Mouse (Mus musculus) embryo, embryonic 9.5 days (tissue): Measurements from ENCODE around the gene Sgk1.
A peak's percentile ranks its signal among the peaks of the same experiment; 100 is the strongest.

ENCODE experiments used
- DNase-seq: peaks from one replicate; pipeline ENCODE4 v3.0.0-alpha.2; 2017; ENCODE audit errors: extremely low spot score

Sgk1 gene

GRCm38 (mm10) chr10:21882184-21883081, at the start of gene Sgk1:
Gene Sgk1 (plus strand): TSS chr10:21882184.
- DNase-seq: peak; percentile 43

- no peak for DNase-seq
These were observed 49.7 kb upstream of the Sgk1 start for GRCm38 (mm10) chr10:21832282-21832681.

DNA sequence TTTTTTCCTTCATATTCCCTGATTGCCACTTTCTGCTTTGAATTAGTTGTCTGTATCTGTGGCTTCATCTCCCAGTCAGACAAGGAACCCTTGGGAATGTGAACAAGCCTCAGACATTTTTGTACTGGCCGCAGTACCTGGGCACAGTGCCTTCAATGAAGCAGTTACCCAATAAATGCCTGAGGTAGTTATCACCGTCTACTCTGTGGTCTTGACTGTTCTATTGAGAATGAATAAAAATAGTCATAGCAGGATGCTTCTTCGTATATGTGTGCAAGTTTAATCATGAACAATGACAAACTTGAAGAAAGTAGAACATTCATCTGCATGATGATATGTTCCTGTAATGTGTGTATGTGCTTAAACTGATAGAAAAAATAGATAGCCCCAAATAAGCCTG, 48.2 kb upstream of the Sgk1 start:
- DNase-seq: no peak

DNA sequence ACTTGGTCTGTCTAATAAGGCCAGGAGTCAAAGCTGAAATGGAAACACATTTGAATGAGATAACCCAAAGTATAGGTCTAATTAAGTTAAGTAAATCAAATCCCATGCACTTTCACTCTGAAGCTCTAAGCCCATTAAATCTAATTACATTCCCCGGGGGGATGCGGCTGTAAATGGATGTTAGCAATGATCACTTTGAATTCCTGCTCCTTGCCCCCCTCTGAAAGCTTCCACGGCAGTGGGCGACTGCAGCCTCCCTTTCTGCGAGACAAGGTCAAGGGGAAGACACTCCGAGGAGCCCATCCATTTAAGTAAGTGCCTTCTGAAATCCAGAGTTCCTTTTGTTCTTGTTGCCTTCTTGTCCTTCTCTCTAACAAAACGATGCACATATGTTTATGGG, 46.9 kb upstream of the Sgk1 start:
- no peak for DNase-seq

- DNase-seq: no peak
These were observed 42.5 kb upstream of the Sgk1 start for GRCm38 (mm10) chr10:21839248-21840155.

GRCm38 (mm10) chr10:21843326-21843725, 38.7 kb upstream of the Sgk1 start:
- no peak for DNase-seq

DNA sequence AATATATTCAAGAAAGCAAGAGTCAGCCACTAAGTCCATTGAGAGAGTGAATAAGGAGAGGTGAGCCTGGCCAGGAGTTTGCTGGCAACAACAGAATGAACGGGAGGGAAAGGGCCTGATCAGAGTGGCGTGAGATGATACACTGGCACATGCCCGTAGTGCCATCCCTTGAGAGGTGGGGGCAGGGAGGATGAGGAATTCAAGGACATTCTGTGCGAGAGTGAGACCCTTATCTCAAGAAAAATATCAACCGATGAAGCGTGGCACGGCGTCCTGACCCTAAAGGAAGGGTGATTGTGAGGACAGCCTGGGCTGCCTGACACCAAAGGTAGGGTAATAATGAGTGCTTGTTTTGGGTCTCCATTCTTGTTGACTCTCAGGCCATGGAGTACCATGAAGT, 38.1 kb upstream of the Sgk1 start:
- DNase-seq: no peak

GRCm38 (mm10) chr10:21844391-21844790, 37.6 kb upstream of the Sgk1 start:
- DNase-seq: no peak

DNA sequence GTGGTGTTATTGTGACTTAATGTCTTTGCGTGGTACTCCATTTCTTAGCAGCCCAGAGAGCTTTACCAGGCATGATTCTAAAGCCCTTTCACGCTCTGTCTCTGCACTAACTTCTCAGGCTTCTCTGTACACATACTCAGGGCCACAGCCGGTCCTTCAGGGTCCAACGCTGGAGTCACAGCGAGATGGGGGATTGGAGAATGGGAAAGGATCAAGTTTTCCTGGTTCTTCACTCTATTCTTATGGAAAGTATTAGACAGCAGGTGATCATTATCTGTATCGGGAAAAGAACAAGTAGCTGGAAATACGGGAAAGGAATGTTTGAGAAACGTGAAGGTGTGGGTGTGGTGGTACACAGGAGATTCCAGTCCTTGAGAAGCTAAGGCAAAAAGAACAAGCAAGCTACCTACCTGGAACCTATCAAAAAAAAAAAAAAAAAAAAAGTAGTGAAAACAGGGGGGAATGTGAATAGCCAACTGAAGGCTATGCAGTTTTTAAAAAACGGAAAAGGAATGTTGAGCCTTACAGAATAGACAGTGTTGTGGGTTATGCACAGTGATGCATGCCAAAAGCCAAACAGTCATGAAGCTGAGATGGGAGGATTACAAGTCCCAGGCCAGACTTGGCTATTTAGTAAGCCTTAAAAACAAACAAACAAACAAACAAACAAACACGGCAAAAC, 36.2 kb upstream of the Sgk1 start:
- no peak for DNase-seq

GRCm38 (mm10) chr10:21846366-21846765, 35.6 kb upstream of the Sgk1 start:
- DNase-seq: no peak

DNA sequence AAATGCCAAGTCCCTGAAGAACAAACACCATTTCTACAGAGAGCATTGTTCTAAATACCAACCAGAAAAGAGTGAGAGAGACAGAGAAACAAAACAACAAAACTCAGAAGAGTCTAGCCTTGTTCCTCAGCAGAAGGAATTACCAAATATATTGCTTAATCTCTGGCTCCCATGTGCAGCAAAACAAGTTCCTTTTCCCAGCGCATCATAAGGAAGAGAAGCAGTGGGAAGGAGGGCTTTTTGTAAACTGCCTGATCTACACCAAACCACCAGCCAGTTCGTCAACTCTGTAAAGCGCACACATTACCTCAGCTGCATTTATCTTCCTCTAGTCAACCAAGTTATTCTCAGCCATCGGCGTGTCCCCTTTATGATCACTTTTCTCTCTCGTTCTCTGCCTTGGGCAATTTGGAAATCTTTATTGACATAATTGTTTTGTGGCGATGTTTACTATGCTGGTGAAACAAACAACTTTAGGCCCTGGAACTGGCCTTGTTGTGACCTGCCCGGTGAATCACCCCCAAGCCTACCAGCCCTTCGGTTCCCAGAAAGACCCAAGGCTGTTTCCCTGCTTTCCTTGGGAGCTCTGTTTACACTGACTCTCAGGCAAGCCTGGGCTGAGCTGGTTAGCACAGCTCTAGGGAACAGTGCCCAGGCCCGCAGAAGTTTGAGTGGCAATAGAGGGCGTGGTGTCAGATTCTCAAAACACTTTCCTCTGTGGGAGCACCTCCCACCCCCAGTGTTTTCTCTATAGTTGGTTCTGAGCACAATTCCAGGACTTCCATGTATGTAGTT, 34.8 kb upstream of the Sgk1 start:
- no peak for DNase-seq

- no peak for DNase-seq
These were observed 33.9 kb upstream of the Sgk1 start for GRCm38 (mm10) chr10:21847931-21848670.

- no peak for DNase-seq
These were observed 32.7 kb upstream of the Sgk1 start for GRCm38 (mm10) chr10:21849251-21849650.

GRCm38 (mm10) chr10:21850330-21850729, 31.7 kb upstream of the Sgk1 start:
- no peak for DNase-seq

DNA sequence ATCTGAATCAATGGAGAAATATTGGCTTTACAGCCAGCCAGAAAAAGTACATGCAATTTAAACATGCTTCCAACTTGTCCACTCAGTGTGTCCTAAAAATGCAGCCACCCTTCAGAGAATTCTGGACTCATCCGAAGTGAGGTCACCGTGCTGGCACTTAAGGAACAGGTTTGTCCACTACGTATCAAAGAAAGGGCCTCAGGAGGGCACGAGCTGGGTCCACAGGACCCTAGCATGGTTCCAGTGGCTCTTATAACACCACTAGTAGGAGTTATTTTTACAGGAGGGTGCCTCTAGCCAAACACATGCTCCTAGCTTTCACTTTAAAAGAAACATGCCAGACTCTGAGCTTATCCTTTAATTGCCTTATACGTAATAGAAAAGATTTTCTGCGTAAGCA, 28.9 kb upstream of the Sgk1 start:
- no peak for DNase-seq

DNA sequence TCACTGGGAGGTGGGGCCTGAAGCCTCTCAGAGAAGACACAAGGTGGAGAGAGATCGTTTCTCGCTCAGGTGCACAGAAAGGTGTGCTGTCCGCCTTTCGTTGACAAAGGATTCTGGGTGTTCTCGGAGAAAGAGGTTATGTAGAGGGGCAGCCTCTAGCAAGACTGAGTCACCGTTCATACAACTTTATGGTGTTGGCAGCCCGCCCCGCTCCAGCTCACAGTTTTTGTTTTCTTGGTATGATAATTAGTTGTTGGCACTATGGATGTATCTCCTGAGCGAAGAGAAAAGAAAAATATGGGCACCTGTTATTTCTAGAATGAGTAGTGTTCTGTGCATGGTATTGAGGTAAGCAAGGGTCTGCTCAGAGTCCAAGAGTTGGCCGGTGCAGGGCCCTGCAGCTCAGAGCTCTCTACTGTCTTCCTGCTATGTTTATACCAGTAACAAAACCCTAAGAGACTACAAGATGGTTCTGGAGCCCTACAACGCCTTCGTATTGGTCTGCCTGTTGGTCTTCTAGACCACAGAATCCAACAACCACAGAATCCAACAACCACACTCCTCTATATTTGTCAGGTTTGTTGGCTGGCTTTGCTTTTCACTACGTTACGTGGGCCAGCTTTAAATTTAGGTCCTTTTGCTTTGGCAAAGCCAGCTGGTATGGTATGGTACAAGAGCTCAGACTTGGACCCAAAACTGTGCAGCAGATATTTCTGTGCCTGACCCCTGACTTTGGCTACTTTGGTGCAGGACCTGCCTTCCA, 28.2 kb upstream of the Sgk1 start:
- no peak for DNase-seq

DNA sequence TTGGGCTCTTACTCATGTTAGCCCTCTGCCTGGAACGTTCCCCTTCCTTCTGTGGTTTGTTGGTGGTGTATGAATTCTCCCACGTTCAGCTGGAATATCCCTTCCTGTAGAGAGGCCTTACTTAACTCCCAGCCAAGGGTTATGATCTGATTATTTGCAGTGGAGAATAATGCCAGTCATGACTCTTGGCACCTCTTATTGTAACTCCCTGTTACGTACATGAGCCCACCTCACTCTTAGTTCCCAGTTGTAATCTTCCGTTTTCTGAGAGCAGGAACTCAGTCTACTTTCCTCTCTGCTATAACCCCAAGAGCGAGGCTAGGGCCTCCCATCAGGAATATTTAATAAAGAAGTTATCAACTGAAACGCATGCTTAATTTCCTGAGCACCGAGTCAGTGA, 26.6 kb upstream of the Sgk1 start:
- no peak for DNase-seq

- DNase-seq: no peak
These were observed 24.3 kb upstream of the Sgk1 start for GRCm38 (mm10) chr10:21857676-21858075.

DNA sequence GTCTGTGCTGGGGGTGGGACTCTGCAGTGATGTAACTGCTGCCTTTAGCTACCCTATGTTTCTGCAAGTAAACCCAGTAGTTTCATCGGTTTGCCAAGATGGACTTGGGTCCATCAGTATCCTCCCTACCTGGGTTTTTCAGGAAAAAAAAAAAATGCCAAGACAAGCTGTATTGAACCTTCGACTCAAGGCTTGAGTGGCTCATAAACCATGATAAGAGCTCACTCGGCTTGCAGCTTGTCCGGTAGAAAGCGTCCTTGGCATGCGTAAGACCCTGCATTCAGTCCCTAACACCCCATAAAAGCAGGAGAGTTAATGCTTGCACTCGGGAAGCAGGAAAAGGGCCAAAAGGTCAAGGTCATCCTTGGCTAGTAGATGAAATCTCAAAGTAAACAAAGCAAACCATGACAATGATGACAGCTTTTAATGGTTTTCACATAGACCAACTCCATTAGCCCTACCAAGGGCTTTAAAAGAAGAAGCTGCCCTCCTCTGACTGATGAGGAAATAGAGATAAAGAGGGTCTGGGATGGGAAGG, 23.5 kb upstream of the Sgk1 start:
- DNase-seq: no peak

- DNase-seq: no peak
These were observed 15.5 kb upstream of the Sgk1 start for GRCm38 (mm10) chr10:21866504-21866903.
